Mouse (Mus musculus): ENCODE measurements around the gene Mgat4a. TPM values are rescaled to one million over a fixed set of nuclear protein-coding genes. Genes with fewer than 3 reads are reported as not detected.
A peak's percentile ranks its signal among the peaks of the same experiment; 100 is the strongest.

Mgat4a gene
- polyA plus RNA-seq, 1 experiment from 2014 or later: 59.1 TPM

DNA sequence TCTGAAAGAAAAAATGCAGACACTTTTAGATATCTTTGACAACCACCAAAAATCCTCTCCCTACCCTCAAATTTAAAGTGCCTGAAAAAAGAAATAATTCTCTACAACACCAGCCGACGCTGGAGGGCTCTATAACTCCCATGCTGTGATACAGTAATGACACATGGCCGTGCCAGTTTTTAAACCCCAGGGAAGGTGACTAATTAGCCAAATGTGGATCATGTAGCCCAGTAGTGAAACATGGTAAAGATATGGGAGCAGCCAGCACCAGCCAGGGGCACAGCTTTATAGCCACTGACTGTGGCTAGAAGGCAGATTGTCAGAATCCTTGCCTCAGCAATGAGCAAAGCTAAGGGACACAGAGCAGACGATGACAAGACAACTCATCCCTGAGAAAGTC is 19.5 kb upstream of the Mgat4a start:
- H3K9ac ChIP-seq (ENCODE audit: low read depth, low read length): no peak overlapping the region
- ATAC-seq: no peak
- H3K4me3 ChIP-seq (ENCODE audit: low read depth, low read length): no peak overlapping the region
- no peaks in the 10 kb centered on the region for H3K36me3 ChIP-seq (ENCODE audit: control insufficient read depth, insufficient read depth)
- no peaks in the 10 kb centered on the region for H3K4me1 ChIP-seq (replicated peaks; ENCODE audit: control insufficient read depth, insufficient read depth, low read length)
- H3K27me3 ChIP-seq (replicated peaks; ENCODE audit: control insufficient read depth, insufficient read depth, low read length): no peaks in the 10 kb centered on the region
- H3K9me3 ChIP-seq (ENCODE audit: control insufficient read depth): no peaks in the 10 kb centered on the region
- no peak overlapping the region for H3K27ac ChIP-seq (ENCODE audit: low read depth, low read length)
- no peak overlapping the region for H3K4me2 ChIP-seq (replicated peaks; ENCODE audit: low read depth)
- WGBS: 92% methylated on average over 4 of the region's 4 CpGs
- TF ChIP-seq CTCF (IDR thresholded peaks at IDR 0.05; ENCODE audit: low read depth): no peak

- no peaks in the 10 kb centered on the region for H3K27me3 ChIP-seq (replicated peaks; ENCODE audit: control insufficient read depth, insufficient read depth, low read length)
- H3K9ac ChIP-seq (ENCODE audit: low read depth, low read length): no peak overlapping the region
- H3K4me1 ChIP-seq (replicated peaks; ENCODE audit: control insufficient read depth, insufficient read depth, low read length): no peaks in the 10 kb centered on the region
- ATAC-seq: no peak
- no peaks in the 10 kb centered on the region for H3K9me3 ChIP-seq (ENCODE audit: control insufficient read depth)
- no peak overlapping the region for H3K4me2 ChIP-seq (replicated peaks; ENCODE audit: low read depth)
- WGBS: 73% methylated on average over 7 of the region's 7 CpGs
- no peaks in the 10 kb centered on the region for H3K36me3 ChIP-seq (ENCODE audit: control insufficient read depth, insufficient read depth)
- H3K4me3 ChIP-seq (ENCODE audit: low read depth, low read length): no peak overlapping the region
- TF ChIP-seq CTCF (IDR thresholded peaks at IDR 0.05; ENCODE audit: low read depth): no peak
- H3K27ac ChIP-seq (ENCODE audit: low read depth, low read length): no peak overlapping the region
Observed at GRCm38 (mm10) chr1:37551986-37552385, 11.2 kb upstream of the Mgat4a start.

DNA sequence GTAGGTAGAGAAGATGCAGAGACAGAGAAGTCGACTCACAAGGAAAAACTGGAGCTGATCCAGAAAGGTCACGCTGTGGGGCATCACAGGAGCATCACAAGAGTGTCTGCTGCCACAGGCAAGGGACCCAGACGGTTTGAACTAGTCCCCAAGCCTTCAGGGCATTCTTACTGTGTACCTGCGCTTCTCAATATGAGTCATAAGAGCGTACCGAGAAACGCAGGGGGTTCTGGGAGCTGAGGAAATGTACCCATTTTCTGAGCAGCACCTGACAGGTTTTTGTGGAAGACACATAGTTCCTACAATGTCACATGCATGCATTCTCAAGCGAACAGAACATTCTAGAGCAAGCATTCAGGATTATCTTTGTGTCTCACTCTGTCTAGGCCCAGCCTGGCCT is 8.7 kb upstream of the Mgat4a start:
- Histone ChIP-seq H3K27me3 (replicated peaks; ENCODE audit: control insufficient read depth, insufficient read depth, low read length) (no peaks in the 10 kb centered on the region), H3K27ac (ENCODE audit: low read depth, low read length) (no peak overlapping the region), H3K9ac (ENCODE audit: low read depth, low read length) (no peak overlapping the region), H3K36me3 (ENCODE audit: control insufficient read depth, insufficient read depth) (no peaks in the 10 kb centered on the region), H3K4me3 (ENCODE audit: low read depth, low read length) (no peak overlapping the region), H3K4me1 (replicated peaks; ENCODE audit: control insufficient read depth, insufficient read depth, low read length) (no peaks in the 10 kb centered on the region), H3K9me3 (ENCODE audit: control insufficient read depth) (no peaks in the 10 kb centered on the region), H3K4me2 (replicated peaks; ENCODE audit: low read depth) (no peak overlapping the region)
- no peak for TF ChIP-seq CTCF (IDR thresholded peaks at IDR 0.05; ENCODE audit: low read depth)
- no peak for ATAC-seq
- 90% methylated on average over 8 of the region's 8 CpGs for WGBS

GRCm38 (mm10) chr1:37546398-37547051 is 5.7 kb upstream of the Mgat4a start:
- Histone ChIP-seq H3K27ac (ENCODE audit: low read depth, low read length) (no peak overlapping the region; the same call in 1 of the 2 replicates), H3K4me3 (ENCODE audit: low read depth, low read length) (no peak overlapping the region), H3K9me3 (ENCODE audit: control insufficient read depth) (no peaks in the 10 kb centered on the region), H3K36me3 (ENCODE audit: control insufficient read depth, insufficient read depth) (no peaks in the 10 kb centered on the region), H3K4me1 (replicated peaks; ENCODE audit: control insufficient read depth, insufficient read depth, low read length) (no peaks in the 10 kb centered on the region), H3K27me3 (replicated peaks; ENCODE audit: control insufficient read depth, insufficient read depth, low read length) (no peaks in the 10 kb centered on the region), H3K9ac (ENCODE audit: low read depth, low read length) (no peak overlapping the region), H3K4me2 (replicated peaks; ENCODE audit: low read depth) (no peak overlapping the region)
- peak; percentile 35 for TF ChIP-seq CTCF (IDR thresholded peaks at IDR 0.05; ENCODE audit: low read depth)
- peak; percentile 58 for ATAC-seq
- 49% methylated on average over 11 of the region's 11 CpGs for WGBS

GRCm38 (mm10) chr1:37544251-37544650 is 3.4 kb upstream of the Mgat4a start:
- Histone ChIP-seq H3K27ac (ENCODE audit: low read depth, low read length) (no peak overlapping the region), H3K36me3 (ENCODE audit: control insufficient read depth, insufficient read depth) (no peaks in the 10 kb centered on the region), H3K9ac (ENCODE audit: low read depth, low read length) (no peak overlapping the region), H3K27me3 (replicated peaks; ENCODE audit: control insufficient read depth, insufficient read depth, low read length) (no peaks in the 10 kb centered on the region), H3K4me3 (ENCODE audit: low read depth, low read length) (no peak overlapping the region), H3K9me3 (ENCODE audit: control insufficient read depth) (no peaks in the 10 kb centered on the region), H3K4me2 (replicated peaks; ENCODE audit: low read depth) (no peak overlapping the region), H3K4me1 (replicated peaks; ENCODE audit: control insufficient read depth, insufficient read depth, low read length) (no peaks in the 10 kb centered on the region)
- WGBS: 12% methylated on average over 9 of the region's 9 CpGs
- TF ChIP-seq CTCF (IDR thresholded peaks at IDR 0.05; ENCODE audit: low read depth): no peak
- no peak for ATAC-seq

DNA sequence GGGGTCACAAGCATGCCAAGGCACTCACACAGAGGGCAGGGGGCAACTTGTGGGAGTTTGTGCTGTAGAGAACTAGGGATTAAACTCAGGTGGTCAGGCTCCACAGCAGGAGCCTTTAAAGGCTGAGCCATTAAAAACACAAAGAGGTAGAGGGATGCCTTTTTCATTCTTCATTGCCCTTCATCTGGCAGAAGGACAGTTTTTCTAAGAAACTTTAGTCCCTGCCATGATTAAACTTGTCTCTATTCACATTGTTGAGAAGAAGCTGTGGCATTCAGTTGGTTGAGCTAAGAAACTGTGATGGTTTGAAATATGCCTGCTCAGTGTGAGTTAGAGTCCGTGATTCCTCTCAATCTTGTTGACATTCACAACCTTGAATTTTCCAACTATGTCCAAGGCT is 2.2 kb upstream of the Mgat4a start:
- Histone ChIP-seq H3K4me2 (replicated peaks; ENCODE audit: low read depth) (no peak overlapping the region), H3K27ac (ENCODE audit: low read depth, low read length) (no peak overlapping the region), H3K4me1 (replicated peaks; ENCODE audit: control insufficient read depth, insufficient read depth, low read length) (peaks cover 3% of the 10 kb centered on the region; the same call in 1 of the 2 replicates), H3K4me3 (ENCODE audit: low read depth, low read length) (no peak overlapping the region), H3K9me3 (ENCODE audit: control insufficient read depth) (no peaks in the 10 kb centered on the region), H3K9ac (ENCODE audit: low read depth, low read length) (no peak overlapping the region), H3K27me3 (replicated peaks; ENCODE audit: control insufficient read depth, insufficient read depth, low read length) (no peaks in the 10 kb centered on the region), H3K36me3 (ENCODE audit: control insufficient read depth, insufficient read depth) (no peaks in the 10 kb centered on the region)
- 30% methylated on average over 1 of the region's 1 CpGs for WGBS
- no peak for TF ChIP-seq CTCF (IDR thresholded peaks at IDR 0.05; ENCODE audit: low read depth)
- no peak for ATAC-seq

Measured in intestine, postnatal 0 days (tissue).